Mouse (Mus musculus): ENCODE data around the gene Slc15a5. TPM values are rescaled to one million over a fixed set of nuclear protein-coding genes. Genes with fewer than 3 reads are reported as not detected.

Gene Slc15a5
- polyA plus RNA-seq, 1 experiment from 2014 or later, result 0.10 TPM

- 91% methylated on average over 2 of the region's 2 CpGs for WGBS
- no peak for ATAC-seq (ENCODE audit: low FRiP score)
- Histone ChIP-seq H3K4me2 (no peak overlapping the region), H3K27ac (no peak overlapping the region), H3K9ac (no peak overlapping the region), H3K4me3 (no peak overlapping the region), H3K9me3 (no peaks in the 10 kb centered on the region), H3K36me3 (no peaks in the 10 kb centered on the region), H3K4me1 (replicated peaks) (no peaks in the 10 kb centered on the region), H3K27me3 (no peaks in the 10 kb centered on the region)
These were observed 34.4 kb downstream of the Slc15a5 start for GRCm38 (mm10) chr6:138045364-138045763.

GRCm38 (mm10) chr6:138042891-138043290 lies 36.8 kb downstream of the Slc15a5 start:
- 93% methylated on average over 5 of the region's 5 CpGs for WGBS
- H3K27ac ChIP-seq, result no peak overlapping the region
- H3K36me3 ChIP-seq, result no peaks in the 10 kb centered on the region
- H3K9ac ChIP-seq, result no peak overlapping the region
- H3K9me3 ChIP-seq, result peaks cover 2% of the 10 kb centered on the region; the same call in 1 of the 2 replicates
- no peaks in the 10 kb centered on the region for H3K4me1 ChIP-seq (replicated peaks)
- H3K27me3 ChIP-seq, result no peaks in the 10 kb centered on the region
- H3K4me3 ChIP-seq, result no peak overlapping the region
- no peak overlapping the region for H3K4me2 ChIP-seq
- no peak for ATAC-seq (ENCODE audit: low FRiP score)

DNA sequence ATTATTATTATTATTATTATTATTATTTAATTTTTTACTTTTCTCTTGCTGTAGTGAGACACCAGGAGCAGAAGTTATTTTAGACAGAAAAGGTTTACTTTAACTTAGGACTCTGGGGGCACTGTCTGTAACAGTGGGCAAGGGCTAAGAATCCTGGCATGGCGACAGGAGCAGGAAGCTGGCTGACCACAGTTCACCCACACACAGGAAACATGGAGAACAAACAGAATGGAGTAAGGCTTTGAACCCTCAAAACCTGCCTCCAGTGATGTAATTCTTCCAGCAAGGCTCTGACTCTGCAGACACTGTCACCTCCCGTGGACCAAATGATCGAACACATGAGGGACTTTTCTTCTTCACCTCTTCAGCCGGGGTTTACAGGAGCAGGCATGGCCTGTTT lies 37.9 kb downstream of the Slc15a5 start:
- 92% methylated on average over 4 of the region's 4 CpGs for WGBS
- H3K4me1 ChIP-seq (replicated peaks), result no peaks in the 10 kb centered on the region

DNA sequence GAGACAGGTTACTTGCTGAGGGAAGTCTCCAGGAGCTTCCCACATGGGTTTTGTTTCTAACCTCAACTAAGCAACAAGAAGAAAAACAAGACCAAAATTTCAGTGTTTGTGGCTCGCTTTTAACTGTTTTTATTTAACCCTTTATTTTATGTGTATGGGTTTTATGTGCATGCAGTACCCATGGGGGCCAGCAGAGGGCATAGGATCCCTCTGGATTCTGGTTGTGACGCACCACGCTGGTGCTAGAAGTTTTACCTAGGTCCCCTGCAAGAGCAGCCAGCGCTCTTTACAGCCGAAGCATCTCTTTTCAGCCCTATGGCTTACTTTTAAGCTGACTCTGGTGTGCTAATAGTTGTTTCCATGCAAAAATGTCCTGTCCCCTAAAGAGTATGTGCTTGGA lies 42.1 kb downstream of the Slc15a5 start:
- Histone ChIP-seq H3K9ac (no peak overlapping the region), H3K27me3 (no peaks in the 10 kb centered on the region), H3K4me2 (no peak overlapping the region), H3K27ac (no peak overlapping the region), H3K4me1 (replicated peaks) (no peaks in the 10 kb centered on the region), H3K4me3 (no peak overlapping the region), H3K9me3 (peaks cover 6% of the 10 kb centered on the region; the same call in 1 of the 2 replicates), H3K36me3 (no peaks in the 10 kb centered on the region)
- ATAC-seq (ENCODE audit: low FRiP score), result no peak
- WGBS, result 92% methylated on average over 5 of the region's 5 CpGs

More for the DNA sequence above, 37.9 kb downstream of the Slc15a5 start:
- Histone ChIP-seq H3K4me2 (no peak overlapping the region), H3K36me3 (no peaks in the 10 kb centered on the region), H3K4me3 (no peak overlapping the region), H3K9me3 (peaks cover 6% of the 10 kb centered on the region; the same call in 1 of the 2 replicates), H3K27ac (no peak overlapping the region), H3K27me3 (no peaks in the 10 kb centered on the region), H3K9ac (no peak overlapping the region)
- no peak for ATAC-seq (ENCODE audit: low FRiP score)

GRCm38 (mm10) chr6:138036891-138037290 lies 42.8 kb downstream of the Slc15a5 start:
- no peak overlapping the region for H3K4me2 ChIP-seq
- no peaks in the 10 kb centered on the region for H3K36me3 ChIP-seq
- no peak for ATAC-seq (ENCODE audit: low FRiP score)
- no peak overlapping the region for H3K4me3 ChIP-seq
- H3K27ac ChIP-seq, result no peak overlapping the region
- WGBS, result 91% methylated on average over 12 of the region's 12 CpGs
- H3K4me1 ChIP-seq (replicated peaks), result no peaks in the 10 kb centered on the region
- no peak overlapping the region for H3K9ac ChIP-seq
- H3K9me3 ChIP-seq, result peaks cover 6% of the 10 kb centered on the region; the same call in 1 of the 2 replicates
- H3K27me3 ChIP-seq, result no peaks in the 10 kb centered on the region

DNA sequence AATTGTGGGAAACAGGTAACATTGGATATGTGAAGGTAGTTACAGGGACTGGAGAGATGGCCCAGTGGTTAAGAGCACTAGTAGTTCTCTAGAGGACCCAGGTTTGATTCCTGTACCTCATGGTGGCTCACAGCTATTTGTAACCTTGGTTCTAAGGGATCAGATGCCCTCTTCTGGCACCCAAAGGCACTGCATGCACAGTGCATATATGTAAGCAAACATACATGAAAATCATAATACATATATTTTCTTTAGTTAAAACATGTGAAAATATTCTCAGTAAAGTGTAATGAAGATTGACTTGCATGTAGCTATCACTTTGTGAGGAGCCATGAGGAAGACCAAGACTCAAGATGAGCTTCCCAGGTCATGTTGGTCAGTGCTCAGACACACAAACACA lies 62.8 kb downstream of the Slc15a5 start:
- H3K9ac ChIP-seq, result no peak overlapping the region
- no peaks in the 10 kb centered on the region for H3K9me3 ChIP-seq
- H3K4me1 ChIP-seq (replicated peaks), result no peaks in the 10 kb centered on the region
- H3K36me3 ChIP-seq, result no peaks in the 10 kb centered on the region
- H3K4me2 ChIP-seq, result no peak overlapping the region
- H3K27me3 ChIP-seq, result no peaks in the 10 kb centered on the region
- no peak overlapping the region for H3K4me3 ChIP-seq
- no peak for ATAC-seq (ENCODE audit: low FRiP score)
- H3K27ac ChIP-seq, result no peak overlapping the region

DNA sequence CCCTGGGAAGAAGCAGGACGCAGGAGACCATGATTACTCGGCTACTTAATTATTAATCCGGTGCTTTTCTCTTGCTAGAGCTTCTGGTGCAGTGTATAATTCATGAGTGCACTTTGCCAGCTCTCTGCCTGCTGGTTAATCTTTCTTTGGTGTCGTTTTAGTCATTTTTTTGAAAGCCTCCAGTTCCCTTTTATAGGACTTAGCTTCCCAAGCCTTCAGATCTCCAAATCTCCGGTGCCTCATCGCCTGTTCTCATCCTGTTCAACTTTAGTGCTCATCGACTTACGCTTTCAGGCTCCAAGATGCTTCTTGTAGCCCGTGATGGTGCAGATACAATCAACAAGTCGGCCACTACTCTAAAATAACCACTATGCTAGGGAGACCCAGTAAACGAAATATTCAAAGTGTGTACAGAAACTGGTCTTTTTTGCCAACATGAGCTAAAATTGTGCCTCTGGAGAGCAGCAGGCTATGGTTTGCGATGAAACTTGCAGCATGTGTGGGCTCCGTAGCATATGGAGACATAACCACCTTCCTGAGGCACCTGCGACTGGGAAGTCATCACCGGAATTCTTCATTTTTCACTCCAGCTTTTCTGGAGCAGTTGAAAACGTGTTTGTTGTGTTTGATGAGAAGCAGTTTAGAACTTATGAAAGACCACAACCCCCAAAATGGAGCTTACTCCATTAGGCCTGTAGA lies 64.6 kb downstream of the Slc15a5 start:
- no peaks in the 10 kb centered on the region for H3K36me3 ChIP-seq
- H3K27me3 ChIP-seq, result no peaks in the 10 kb centered on the region
- WGBS, result 85% methylated on average over 16 of the region's 16 CpGs
- no peak overlapping the region for H3K9ac ChIP-seq
- H3K9me3 ChIP-seq, result no peaks in the 10 kb centered on the region
- H3K4me2 ChIP-seq, result no peak overlapping the region
- no peak overlapping the region for H3K4me3 ChIP-seq
- H3K27ac ChIP-seq, result no peak overlapping the region
- no peaks in the 10 kb centered on the region for H3K4me1 ChIP-seq (replicated peaks)
- no peak for ATAC-seq (ENCODE audit: low FRiP score)

GRCm38 (mm10) chr6:138011955-138012354 lies 67.8 kb downstream of the Slc15a5 start:
- H3K27ac ChIP-seq, result no peak overlapping the region
- H3K27me3 ChIP-seq, result no peaks in the 10 kb centered on the region
- H3K4me3 ChIP-seq, result no peak overlapping the region
- no peak overlapping the region for H3K4me2 ChIP-seq
- H3K4me1 ChIP-seq (replicated peaks), result no peaks in the 10 kb centered on the region
- 72% methylated on average over 6 of the region's 6 CpGs for WGBS
- ATAC-seq (ENCODE audit: low FRiP score), result no peak
- H3K36me3 ChIP-seq, result no peaks in the 10 kb centered on the region
- H3K9me3 ChIP-seq, result no peaks in the 10 kb centered on the region
- H3K9ac ChIP-seq, result no peak overlapping the region

DNA sequence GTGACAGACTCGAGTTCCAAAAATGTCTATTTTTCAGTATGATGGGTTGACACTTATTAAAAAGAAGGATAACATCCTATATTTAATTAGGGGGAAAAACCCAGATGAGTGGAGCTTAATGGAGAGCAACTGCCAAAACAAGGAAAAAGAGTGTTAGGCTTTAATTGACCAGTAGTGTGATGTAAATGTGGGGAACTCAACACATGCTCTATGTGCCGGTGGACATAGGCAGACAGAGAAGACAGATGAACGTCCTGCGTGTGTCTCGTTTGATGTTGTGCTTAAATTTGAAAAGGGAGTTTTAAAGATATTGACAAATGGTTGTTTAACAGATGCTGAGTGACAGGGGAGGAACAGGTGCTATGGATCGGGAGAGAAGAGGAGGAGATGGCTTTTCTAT lies 72.0 kb downstream of the Slc15a5 start:
- WGBS, result 85% methylated on average over 6 of the region's 6 CpGs
- Histone ChIP-seq H3K36me3 (no peaks in the 10 kb centered on the region), H3K4me3 (no peak overlapping the region), H3K4me2 (no peak overlapping the region), H3K27ac (no peak overlapping the region), H3K27me3 (no peaks in the 10 kb centered on the region), H3K9me3 (no peaks in the 10 kb centered on the region), H3K4me1 (replicated peaks) (no peaks in the 10 kb centered on the region), H3K9ac (no peak overlapping the region)
- no peak for ATAC-seq (ENCODE audit: low FRiP score)

- Histone ChIP-seq H3K9ac (no peak overlapping the region), H3K4me1 (replicated peaks) (no peaks in the 10 kb centered on the region), H3K4me3 (no peak overlapping the region), H3K36me3 (no peaks in the 10 kb centered on the region), H3K27me3 (no peaks in the 10 kb centered on the region), H3K4me2 (no peak overlapping the region), H3K9me3 (no peaks in the 10 kb centered on the region), H3K27ac (no peak overlapping the region)
- ATAC-seq (ENCODE audit: low FRiP score), result no peak
- WGBS, result 84% methylated on average over 27 of the region's 27 CpGs
These were observed 73.0 kb downstream of the Slc15a5 start for GRCm38 (mm10) chr6:138006525-138007251.

DNA sequence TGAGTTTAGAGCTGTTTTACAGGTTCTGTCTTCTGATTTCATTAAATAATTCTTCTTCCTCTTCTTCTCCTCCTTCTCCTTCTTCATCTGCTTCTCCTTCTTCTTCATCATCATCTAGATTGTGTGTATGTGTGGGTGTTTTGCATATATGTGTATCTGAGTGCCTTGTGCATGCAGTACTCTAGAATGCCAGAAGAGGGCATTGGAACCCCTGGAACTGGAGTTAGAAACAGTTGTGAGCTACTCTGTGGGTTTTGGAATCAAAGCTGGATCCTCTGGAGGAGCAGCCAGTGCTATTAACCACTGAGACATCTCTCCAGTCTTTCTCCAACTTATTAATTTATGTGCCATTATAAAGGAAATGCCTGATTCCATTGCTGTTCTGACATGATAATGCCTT lies 89.9 kb downstream of the Slc15a5 start:
- H3K9me3 ChIP-seq, result no peaks in the 10 kb centered on the region
- ATAC-seq (ENCODE audit: low FRiP score), result no peak

DNA sequence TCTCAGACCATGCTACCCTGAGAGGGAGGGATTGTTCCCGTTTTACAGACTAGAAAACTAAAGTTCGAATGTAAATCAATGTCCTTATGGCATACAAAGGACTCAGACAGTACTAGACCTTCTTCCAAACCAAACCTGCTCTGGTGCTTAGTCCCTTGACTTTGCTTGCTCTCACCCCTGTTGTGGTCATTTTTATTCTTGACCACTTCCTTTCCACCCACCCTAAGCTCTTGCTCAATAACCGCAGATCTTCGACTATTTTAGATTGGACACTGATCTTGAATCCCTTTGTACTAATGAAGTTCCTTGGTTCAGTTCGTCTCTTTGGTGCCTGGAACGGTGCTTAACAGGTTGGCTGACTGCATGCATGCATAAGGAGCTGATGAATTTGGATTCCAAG lies 94.5 kb downstream of the Slc15a5 start:
- Histone ChIP-seq H3K4me3 (no peak overlapping the region), H3K27me3 (no peaks in the 10 kb centered on the region), H3K27ac (no peak overlapping the region), H3K4me2 (no peak overlapping the region), H3K4me1 (replicated peaks) (peaks cover 19% of the 10 kb centered on the region; the same call in 1 of the 2 replicates), H3K36me3 (no peaks in the 10 kb centered on the region), H3K9me3 (no peaks in the 10 kb centered on the region), H3K9ac (no peak overlapping the region)
- 89% methylated on average over 6 of the region's 6 CpGs for WGBS
- no peak for ATAC-seq (ENCODE audit: low FRiP score)

More for the DNA sequence above, 89.9 kb downstream of the Slc15a5 start:
- H3K9ac ChIP-seq, result no peak overlapping the region
- H3K4me3 ChIP-seq, result no peak overlapping the region
- H3K27ac ChIP-seq, result no peak overlapping the region
- H3K4me2 ChIP-seq, result no peak overlapping the region
- H3K27me3 ChIP-seq, result no peaks in the 10 kb centered on the region
- no peaks in the 10 kb centered on the region for H3K36me3 ChIP-seq
- H3K4me1 ChIP-seq (replicated peaks), result no peaks in the 10 kb centered on the region

All from hindbrain, embryonic 13.5 days (tissue).